Mouse (Mus musculus) E14TG2a.4 (cell line): ENCODE measurements around the gene Gpatch8.
A peak's percentile ranks its signal among the peaks of the same experiment; 100 is the strongest.

Source experiments
- H3K27me3 ChIP-seq: 2 replicates; pipeline ENCODE4 v1.6.1; 2014; ENCODE audit warnings: low read length, control low read depth; ENCODE audit not compliant: insufficient read depth
- H3K36me3 ChIP-seq: 2 replicates; pipeline ENCODE4 v1.6.1; 2014; ENCODE audit warnings: low read length, control low read depth; ENCODE audit not compliant: insufficient read depth
- H3K4me1 ChIP-seq: replicated peaks from 2 replicates; pipeline ENCODE4 v1.6.1; 2014; ENCODE audit warnings: low read depth, low read length, control low read depth
- H3K4me3 ChIP-seq: replicated peaks from 2 replicates; pipeline ENCODE4 v1.5.1; 2014; ENCODE audit warnings: mild to moderate bottlenecking, low read length
- H3K9me3 ChIP-seq: 2 replicates; pipeline ENCODE4 v1.6.1; 2014; ENCODE audit warnings: low read length, control low read depth
- CTCF ChIP-seq: conservative IDR thresholded peaks from 2 replicates; pipeline ENCODE4 v1.5.1; 2014; ENCODE audit warnings: low read length
- NANOG ChIP-seq: IDR thresholded peaks from 2 replicates; pipeline ENCODE4 v1.6.1; 2014; ENCODE audit warnings: borderline replicate concordance, low read length, mixed read lengths
- POU5F1 ChIP-seq: IDR thresholded peaks from 2 replicates; pipeline ENCODE4 v1.6.1; 2014; ENCODE audit warnings: low read length, borderline replicate concordance

Gpatch8 gene

DNA sequence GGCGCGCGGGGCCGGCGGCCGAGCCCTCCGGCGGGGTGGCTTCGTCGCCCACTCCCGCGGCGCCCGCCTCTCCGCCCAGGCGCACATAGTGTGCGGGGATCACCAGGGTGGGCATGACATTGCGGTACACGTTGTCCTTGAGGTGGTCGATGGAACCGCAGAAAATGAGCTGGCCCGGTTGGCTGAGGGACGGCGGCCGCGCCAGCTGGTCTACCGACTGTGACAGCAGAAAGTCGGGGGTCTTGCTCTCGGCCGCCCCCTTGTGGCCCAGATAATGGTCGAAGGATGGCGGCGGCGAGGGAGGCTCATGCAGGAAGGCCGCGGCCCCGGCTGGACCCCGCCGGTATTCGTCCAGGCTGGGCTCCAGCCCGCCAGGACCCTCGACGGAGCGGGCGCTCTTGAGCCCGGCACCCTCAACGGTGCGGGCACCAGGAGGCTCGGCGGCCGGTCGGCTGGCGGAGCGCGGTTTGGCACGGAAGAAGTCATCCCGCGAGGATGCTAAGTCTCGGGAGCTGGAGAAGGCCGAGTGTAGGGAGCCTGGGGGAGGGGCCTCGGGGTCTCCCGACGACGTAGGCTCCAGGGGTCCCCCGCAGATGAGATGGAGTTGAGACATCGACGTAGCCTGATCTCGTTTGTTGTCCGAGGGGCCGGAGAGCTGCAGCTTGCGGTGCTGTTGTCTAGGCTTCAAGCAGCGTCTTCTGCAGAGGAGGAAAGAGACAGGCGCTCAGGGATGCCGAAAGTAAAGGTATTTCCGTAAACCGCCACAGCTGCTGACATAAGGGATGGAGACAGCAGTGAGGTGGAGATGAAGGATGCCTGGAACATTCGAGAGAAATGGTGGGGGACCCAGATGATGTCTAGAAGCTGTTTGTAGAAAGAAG lies 117.7 kb downstream of the Gpatch8 start:
- Histone ChIP-seq H3K36me3 (peaks cover 32% of the 10 kb centered on the region), H3K27me3 (peaks cover 31% of the 10 kb centered on the region), H3K4me3 (peak overlapping the region; percentile 90), H3K9me3 (no peaks in the 10 kb centered on the region), H3K4me1 (peaks cover 63% of the 10 kb centered on the region)
- TF ChIP-seq CTCF (peak; percentile 49), NANOG (no peak), POU5F1 (no peak)

GRCm38 (mm10) chr11:102437120-102438061 lies 118.8 kb downstream of the Gpatch8 start:
- H3K4me3 ChIP-seq = peak overlapping the region; percentile 90
- H3K4me1 ChIP-seq = peaks cover 69% of the 10 kb centered on the region
- no peaks in the 10 kb centered on the region for H3K9me3 ChIP-seq
- TF ChIP-seq NANOG (no peak), CTCF (no peak), POU5F1 (no peak)
- H3K36me3 ChIP-seq = peaks cover 43% of the 10 kb centered on the region
- H3K27me3 ChIP-seq = peaks cover 25% of the 10 kb centered on the region

DNA sequence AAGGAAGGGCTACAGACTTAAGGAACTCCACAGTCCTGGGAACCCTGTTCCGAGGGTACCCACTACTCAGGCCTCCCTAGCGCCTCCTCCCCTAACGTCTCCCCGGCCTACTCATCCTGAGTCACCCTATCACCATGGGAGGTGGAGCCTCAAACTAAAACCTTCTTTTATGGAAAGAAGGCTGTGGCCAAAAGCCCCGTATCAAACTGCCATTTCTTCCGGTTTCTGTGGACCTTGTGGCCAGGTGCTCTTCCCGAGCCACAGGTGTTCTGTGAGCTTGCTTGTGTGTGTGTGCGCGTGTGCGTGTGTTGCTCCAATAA lies 119.8 kb downstream of the Gpatch8 start:
- peaks cover 25% of the 10 kb centered on the region for H3K27me3 ChIP-seq
- no peaks in the 10 kb centered on the region for H3K9me3 ChIP-seq
- TF ChIP-seq NANOG = no peak
- TF ChIP-seq POU5F1 = no peak
- TF ChIP-seq CTCF = no peak
- no peak overlapping the region for H3K4me3 ChIP-seq
- peaks cover 45% of the 10 kb centered on the region for H3K36me3 ChIP-seq
- H3K4me1 ChIP-seq = peaks cover 74% of the 10 kb centered on the region

- TF ChIP-seq CTCF = no peak
- TF ChIP-seq POU5F1 = no peak
- no peak for TF ChIP-seq NANOG
- Histone ChIP-seq H3K27me3 (peaks cover 25% of the 10 kb centered on the region), H3K4me3 (no peak overlapping the region), H3K9me3 (no peaks in the 10 kb centered on the region), H3K36me3 (peaks cover 45% of the 10 kb centered on the region), H3K4me1 (peaks cover 76% of the 10 kb centered on the region)
These were observed 120.3 kb downstream of the Gpatch8 start for GRCm38 (mm10) chr11:102435754-102436470.

DNA sequence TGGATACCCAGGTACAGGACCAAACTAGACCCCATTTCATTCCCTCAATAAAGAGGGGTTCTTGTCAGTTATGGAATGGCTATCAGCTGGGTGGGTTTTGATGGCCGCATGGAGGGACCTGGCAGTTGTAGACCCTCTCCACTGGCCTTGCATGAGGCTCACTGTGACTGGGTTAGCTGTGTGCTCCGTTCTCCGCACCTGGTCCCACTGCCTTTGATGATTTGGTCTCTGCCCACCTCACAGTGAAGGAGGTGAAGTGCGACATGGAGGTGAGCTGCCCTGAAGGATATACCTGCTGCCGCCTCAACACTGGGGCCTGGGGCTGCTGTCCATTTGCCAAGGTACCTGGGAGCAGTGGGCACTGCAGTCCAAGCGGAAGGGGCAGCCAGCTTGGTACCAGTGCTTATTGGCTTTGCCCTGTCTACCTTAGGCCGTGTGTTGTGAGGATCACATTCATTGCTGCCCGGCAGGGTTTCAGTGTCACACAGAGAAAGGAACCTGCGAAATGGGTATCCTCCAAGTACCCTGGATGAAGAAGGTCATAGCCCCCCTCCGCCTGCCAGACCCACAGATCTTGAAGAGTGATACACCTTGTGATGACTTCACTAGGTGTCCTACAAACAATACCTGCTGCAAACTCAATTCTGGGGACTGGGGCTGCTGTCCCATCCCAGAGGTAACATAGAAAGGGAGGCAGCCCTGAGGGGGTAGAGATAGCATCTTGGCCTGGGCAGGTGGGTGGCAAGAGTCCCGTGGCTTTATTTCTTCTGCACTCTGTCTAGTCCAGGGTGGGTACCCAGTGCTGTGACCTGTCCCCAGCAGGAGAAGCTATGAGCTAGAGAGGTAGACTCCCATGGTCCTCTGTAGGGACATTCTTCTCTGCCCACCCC lies 121.1 kb downstream of the Gpatch8 start:
- H3K27me3 ChIP-seq = peaks cover 24% of the 10 kb centered on the region
- no peaks in the 10 kb centered on the region for H3K9me3 ChIP-seq
- TF ChIP-seq NANOG = no peak
- TF ChIP-seq POU5F1 = no peak
- TF ChIP-seq CTCF = no peak
- peaks cover 45% of the 10 kb centered on the region for H3K36me3 ChIP-seq
- no peak overlapping the region for H3K4me3 ChIP-seq
- H3K4me1 ChIP-seq = peaks cover 68% of the 10 kb centered on the region

GRCm38 (mm10) chr11:102434406-102434805 lies 121.8 kb downstream of the Gpatch8 start:
- TF ChIP-seq CTCF = peak; percentile 75
- TF ChIP-seq POU5F1 = no peak
- peaks cover 45% of the 10 kb centered on the region for H3K36me3 ChIP-seq
- peaks cover 67% of the 10 kb centered on the region for H3K4me1 ChIP-seq

DNA sequence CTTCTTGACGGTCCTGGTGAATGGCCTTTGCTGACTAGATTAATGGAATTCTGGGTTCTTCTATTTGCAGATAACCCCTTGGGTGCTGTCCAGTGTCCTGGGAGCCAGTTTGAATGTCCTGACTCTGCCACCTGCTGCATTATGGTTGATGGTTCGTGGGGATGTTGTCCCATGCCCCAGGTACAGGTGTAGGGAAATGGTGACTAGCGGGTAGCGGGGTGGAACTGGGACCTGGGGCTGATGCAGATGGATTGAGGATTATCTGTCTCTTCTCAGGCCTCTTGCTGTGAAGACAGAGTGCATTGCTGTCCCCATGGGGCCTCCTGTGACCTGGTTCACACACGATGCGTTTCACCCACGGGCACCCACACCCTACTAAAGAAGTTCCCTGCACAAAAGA lies 122.3 kb downstream of the Gpatch8 start:
- TF ChIP-seq POU5F1 = no peak
- no peak for TF ChIP-seq CTCF
- no peak for TF ChIP-seq NANOG
- Histone ChIP-seq H3K27me3 (peaks cover 12% of the 10 kb centered on the region), H3K4me3 (no peak overlapping the region), H3K9me3 (no peaks in the 10 kb centered on the region), H3K36me3 (peaks cover 45% of the 10 kb centered on the region), H3K4me1 (peaks cover 67% of the 10 kb centered on the region)

More at GRCm38 (mm10) chr11:102434406-102434805, 121.8 kb downstream of the Gpatch8 start:
- H3K4me3 ChIP-seq = no peak overlapping the region
- no peaks in the 10 kb centered on the region for H3K9me3 ChIP-seq
- H3K27me3 ChIP-seq = peaks cover 17% of the 10 kb centered on the region
